Mouse (Mus musculus): ENCODE results near the gene Olfr522. TPM values are rescaled to one million over a fixed set of nuclear protein-coding genes. Genes with fewer than 3 reads are reported as not detected.

The Olfr522 gene
- total RNA-seq (2021) = not detected
- long read RNA-seq, experiment 1 = 0 reads
- long read RNA-seq, experiment 2 = 0 reads

DNA sequence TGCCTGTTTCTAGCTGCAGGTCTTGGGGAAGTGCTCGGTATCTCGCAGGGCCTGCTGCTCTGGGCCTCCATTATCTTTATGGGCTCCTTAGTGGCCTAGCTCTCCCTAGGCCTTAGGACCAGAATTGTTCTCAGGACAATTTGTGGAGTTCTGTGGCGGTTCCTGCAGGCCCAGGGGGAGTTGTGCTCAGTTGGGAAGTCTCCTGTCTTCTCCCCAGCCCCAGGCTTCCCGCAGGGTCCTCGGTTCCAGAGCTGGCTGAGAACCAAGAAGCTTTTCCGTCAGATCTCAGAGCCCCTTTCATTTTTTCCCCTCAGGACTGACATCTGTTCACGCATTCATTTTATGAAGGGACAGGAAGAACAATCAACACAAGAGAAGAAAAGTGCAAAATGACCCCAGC is at the start of gene Olfr522:
Olfr522 (minus strand) TSS at position 101 of the 400 bp plus-strand sequence.
- DNase-seq (ENCODE audit: low spot score in 2 of 2) = no peak

DNA sequence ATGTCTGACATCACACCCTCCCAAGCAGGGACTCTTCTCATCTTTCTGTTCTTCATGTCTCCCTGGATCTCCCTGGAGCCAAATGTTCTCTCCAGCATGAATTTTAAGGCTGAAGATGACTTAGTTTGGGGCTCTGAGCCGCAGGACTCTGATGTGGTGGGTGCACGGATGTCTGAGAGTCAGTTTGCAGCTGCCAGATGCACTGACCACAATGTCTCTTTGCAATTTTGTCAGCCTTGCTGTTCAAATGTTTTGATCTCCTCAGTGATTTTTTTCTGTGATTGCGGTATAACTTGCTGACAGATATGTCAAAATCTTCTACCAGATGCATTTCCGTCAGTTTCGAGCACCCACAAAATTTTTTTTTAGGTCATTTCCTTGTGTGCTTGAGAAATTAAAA is 49.3 kb upstream of the Olfr522 start:
- no peak for DNase-seq (ENCODE audit: low spot score in 2 of 2)

DNA sequence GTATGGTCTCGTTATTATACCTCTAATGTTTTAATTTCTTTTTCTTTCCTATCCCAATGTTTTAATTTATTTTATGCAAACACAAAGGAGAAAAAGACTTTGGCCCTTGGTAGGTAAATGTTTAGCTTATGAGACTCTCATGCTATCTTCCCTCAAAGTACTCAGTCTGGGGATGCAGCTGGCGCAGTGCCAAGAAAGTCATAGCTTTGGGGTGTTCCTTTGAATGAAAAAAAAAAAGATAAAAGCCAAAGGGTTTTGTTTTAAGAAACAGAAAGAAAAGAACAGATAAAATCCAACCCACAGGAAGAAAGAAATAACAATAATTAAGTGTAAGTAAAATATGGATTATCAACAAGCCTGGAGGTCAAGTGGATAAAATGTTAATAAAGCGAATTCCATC is 44.1 kb upstream of the Olfr522 start:
- DNase-seq (ENCODE audit: low spot score in 2 of 2) = no peak

- no peak for DNase-seq (ENCODE audit: low spot score in 2 of 2)
Measured at GRCm38 (mm10) chr7:140208153-140208552, 43.6 kb upstream of the Olfr522 start.

GRCm38 (mm10) chr7:140206904-140207303 is 42.3 kb upstream of the Olfr522 start:
- no peak for DNase-seq (ENCODE audit: low spot score in 2 of 2)

GRCm38 (mm10) chr7:140205864-140206263 is 41.3 kb upstream of the Olfr522 start, which contains the start of gene Olfr524:
Gene Olfr524, minus strand, starts transcription at chr7:140205964.
- no peak for DNase-seq (ENCODE audit: low spot score in 2 of 2)

DNA sequence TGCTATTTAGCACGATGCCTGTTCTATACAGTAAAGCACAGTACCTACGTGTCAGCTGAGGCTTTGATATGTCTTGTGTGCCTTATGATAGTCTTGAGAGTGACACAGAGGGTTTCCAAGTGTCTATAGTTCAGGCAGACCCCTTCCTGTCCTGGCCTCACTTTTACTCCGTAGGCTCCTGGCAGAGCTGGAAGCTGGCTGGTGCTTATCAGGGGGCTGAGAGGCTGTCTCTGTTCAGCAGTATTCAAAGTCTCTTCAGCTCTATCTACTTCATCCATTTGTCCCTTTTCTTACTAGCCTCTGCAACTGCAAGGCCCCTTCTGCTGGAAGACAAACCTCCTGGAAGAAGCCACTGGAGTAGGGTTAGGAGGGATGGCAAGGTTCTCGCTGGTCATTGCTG is 36.5 kb upstream of the Olfr522 start:
- DNase-seq (ENCODE audit: low spot score in 2 of 2) = no peak

- no peak for DNase-seq (ENCODE audit: low spot score in 2 of 2)
Measured at GRCm38 (mm10) chr7:140196002-140196401, 31.4 kb upstream of the Olfr522 start.

GRCm38 (mm10) chr7:140194031-140194430 is 29.5 kb upstream of the Olfr522 start:
- peak in 1 of 2 experiments; percentile 7 for DNase-seq (ENCODE audit: low spot score in 2 of 2)

- DNase-seq (ENCODE audit: low spot score in 2 of 2) = no peak
Measured at GRCm38 (mm10) chr7:140192851-140193250, 28.3 kb upstream of the Olfr522 start.

DNA sequence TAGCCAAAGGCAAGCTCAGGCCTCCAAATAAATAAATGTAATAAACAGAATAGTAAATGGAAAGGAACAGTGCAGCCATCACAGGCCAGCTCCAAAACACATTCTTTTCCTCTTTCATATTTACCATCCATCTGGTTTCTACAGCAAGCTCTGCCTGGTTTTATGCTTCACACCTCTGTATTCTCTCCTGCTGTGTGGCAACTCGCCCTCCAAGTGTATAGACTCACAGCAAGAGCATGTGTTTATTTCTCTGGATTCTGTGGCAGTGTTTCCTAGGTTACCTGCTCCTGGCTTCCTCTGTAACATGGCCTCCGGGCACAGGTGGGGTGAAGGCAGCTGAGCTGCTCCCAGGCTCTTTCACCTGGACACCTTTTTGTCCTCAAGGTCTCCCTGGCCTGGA is 27.9 kb upstream of the Olfr522 start:
- no peak for DNase-seq (ENCODE audit: low spot score in 2 of 2)

DNA sequence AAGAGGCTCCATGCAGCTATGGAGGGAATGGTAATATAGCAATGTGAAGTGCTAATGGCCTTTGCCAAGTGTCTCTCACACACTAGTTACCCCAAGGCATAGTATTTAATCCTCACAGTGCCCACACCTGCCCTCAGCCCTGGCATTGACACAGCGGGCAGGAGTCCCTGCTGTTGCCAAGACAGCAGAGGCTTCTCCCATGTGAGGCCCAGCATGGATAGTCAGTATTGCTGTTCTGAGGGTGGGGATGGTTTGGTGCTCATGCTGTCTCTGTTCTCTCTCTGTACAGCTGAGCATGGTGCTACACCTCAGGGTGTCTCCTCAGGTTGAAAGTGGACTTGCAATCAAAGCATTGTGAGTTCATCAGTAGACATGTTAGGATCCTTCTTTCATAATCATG is 25.9 kb upstream of the Olfr522 start:
- no peak for DNase-seq (ENCODE audit: low spot score in 2 of 2)

DNA sequence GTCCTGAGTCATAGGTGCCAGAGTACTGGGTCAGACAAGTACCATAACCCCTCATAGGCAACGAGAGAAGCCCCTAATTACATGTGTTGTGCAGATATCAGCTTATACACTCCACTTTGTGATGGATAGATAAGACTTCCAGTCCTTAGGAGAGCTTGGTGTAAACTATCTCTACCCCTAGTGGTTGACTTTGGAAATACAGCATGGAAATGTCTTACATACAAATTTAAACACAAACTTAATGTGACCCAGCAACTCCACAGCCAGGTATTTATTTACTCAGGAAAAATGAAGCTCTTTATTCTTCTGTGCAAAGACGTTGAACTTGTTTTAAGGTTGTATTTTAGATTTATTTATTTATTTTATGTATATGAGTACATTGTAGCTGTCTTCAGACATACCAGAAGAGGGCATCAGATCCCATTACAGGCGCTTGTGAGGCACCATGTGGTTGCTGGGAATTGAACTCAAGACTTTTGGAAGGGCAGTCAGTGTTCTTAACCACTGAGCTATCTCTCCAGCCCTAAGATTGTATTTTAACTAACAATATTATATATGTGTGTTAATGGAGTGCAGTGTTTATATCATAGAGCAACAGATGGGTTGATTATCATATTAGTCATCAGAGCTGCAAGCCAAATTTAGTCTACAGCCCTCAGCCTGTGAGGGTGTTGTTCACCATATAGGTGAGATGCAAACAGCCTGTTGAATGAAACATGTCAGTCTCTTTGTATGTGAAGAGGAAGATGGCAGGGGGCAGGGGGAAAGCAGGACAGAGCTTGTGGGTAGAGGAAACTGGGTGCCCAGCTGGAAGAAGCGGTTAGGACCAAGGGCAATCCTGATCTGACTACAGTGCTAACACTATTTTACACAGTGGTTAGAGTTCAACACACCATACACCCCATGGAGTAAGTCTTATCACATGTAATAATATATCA is 24.1 kb upstream of the Olfr522 start:
- DNase-seq (ENCODE audit: low spot score in 2 of 2) = peak; percentile 50 to 55

GRCm38 (mm10) chr7:140187721-140188390 is 23.3 kb upstream of the Olfr522 start:
- DNase-seq (ENCODE audit: low spot score in 2 of 2) = peak; percentile 24 to 63

- peak; percentile 39 to 55 for DNase-seq (ENCODE audit: low spot score in 2 of 2)
Measured at GRCm38 (mm10) chr7:140186646-140187620, 22.4 kb upstream of the Olfr522 start.

- no peak for DNase-seq (ENCODE audit: low spot score in 2 of 2)
Measured at GRCm38 (mm10) chr7:140184206-140184605, 19.6 kb upstream of the Olfr522 start.

DNA sequence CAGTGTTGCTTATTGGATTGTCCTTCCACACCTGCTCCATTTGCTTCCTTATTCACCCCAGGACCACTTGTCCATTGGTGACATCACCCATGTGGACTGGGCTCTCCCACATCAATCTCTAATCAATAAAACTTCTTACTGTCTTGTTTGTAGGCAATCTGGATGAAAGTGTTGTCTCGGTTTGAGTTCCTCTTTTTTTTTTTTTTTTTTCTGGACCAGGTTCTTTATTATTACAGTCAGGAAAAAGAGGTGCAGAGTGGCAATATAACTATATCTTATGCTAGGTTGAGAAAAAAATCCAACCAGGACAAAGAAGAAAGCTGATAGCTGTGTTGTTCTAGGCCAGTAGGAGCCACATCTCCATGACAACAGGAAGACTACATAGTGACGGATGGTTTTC is 16.1 kb upstream of the Olfr522 start:
- no peak for DNase-seq (ENCODE audit: low spot score in 2 of 2)

GRCm38 (mm10) chr7:140179176-140179575 is 14.6 kb upstream of the Olfr522 start:
- no peak for DNase-seq (ENCODE audit: low spot score in 2 of 2)

DNA sequence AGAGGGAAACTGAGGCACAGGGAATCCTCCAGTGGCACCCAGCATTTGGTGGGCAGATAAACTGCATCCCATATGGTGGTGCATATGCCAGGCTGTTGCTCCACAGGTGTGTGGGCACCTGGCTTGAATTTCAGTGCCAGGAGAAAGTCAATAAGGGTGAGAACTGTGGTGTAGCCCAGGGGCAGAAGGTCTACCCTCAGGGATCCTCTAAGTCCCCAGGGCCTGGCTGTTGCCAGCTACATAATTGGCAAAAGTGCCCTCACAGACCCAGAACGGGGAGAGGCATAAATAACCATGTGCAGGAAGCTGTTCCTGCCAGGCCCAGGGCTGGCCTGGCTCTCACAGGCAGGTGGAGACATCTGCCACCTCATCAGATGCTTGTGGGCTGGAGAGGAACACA is 8.4 kb upstream of the Olfr522 start, which contains the start of gene Olfr523:
Olfr523 (plus strand) TSS at position 282 of the 400 bp plus-strand sequence.
- no peak for DNase-seq (ENCODE audit: low spot score in 2 of 2)

DNA sequence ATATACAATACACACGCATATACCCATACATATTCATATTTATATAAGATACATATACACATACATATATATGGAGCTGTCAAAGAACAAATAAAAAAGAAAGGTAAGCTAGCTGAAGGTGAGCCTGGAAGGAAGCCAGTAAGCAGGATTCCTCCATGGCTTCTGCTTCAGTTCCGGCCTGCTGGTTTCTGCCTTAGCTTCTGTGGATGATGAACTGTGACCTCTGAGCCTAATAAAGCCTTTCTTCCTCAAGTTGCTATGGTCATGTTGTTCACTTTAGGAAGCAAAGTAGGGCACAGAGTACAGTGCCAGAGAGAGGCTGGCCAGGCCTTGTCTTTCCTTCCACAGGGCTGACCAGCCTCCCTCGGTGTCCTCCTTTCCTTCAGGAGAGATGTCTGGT is 6.3 kb upstream of the Olfr522 start:
- no peak for DNase-seq (ENCODE audit: low spot score in 2 of 2)

DNA sequence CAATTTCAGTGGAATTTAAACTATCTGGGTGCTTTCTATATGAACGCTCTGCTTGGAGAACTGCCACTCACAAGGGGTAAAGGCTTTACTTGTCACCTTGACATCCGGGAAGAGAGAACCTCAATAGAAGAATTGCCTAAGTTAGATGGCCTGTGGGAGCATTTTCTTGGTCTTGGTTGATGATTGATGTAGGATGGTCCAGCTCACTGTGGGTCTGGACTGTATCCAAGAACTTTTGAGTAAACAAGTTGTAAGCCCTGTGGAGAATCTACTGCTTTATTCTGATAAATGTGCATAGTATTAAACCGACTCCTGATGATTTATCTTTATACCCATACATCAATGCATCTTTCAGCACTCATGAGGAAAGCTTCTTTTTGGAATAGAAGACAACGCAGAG is 4.8 kb upstream of the Olfr522 start:
- no peak for DNase-seq (ENCODE audit: low spot score in 2 of 2)
